ENCODE assay signal across 6 mouse cellular contexts in genomic region chr4:127947696-127948095, GRCm38 (mm10).
"Had no signal": no experiment of that assay in that cellular context is flagged by ENCODE, and none has a peak within 500 bp of the region (broad histone marks: within the 10 kb centered on the region; RNA-seq: fewer than 3 reads in every experiment).

No protein-coding gene starts in this region.

- DNase-seq: kidney, postnatal 25 days; layer of hippocampus, adult 9-11 months; layer of hippocampus, postnatal 36 days; lung, adult 18-20 months; right cerebral cortex, postnatal 14 days; thymus, postnatal 36 days had no signal
